Mouse (Mus musculus) kidney, postnatal 10 days (tissue): ENCODE data around the gene Chaf1b.

Experiments used
- DNase-seq: peaks from one replicate; pipeline ENCODE4 v3.0.0; 2021; ENCODE audit warnings: mixed read lengths

The Chaf1b gene

GRCm38 (mm10) chr16:93913881-93914576 lies 30.3 kb downstream of the Chaf1b start:
- DNase-seq, result no peak

- peak; percentile 84 for DNase-seq
These were observed 31.7 kb downstream of the Chaf1b start for GRCm38 (mm10) chr16:93915338-93915849.

GRCm38 (mm10) chr16:93917712-93918678 lies 34.3 kb downstream of the Chaf1b start:
- peak; percentile 93 for DNase-seq

- DNase-seq, result no peak
These were observed 35.0 kb downstream of the Chaf1b start for GRCm38 (mm10) chr16:93918679-93919060.

GRCm38 (mm10) chr16:93919189-93919588 lies 35.5 kb downstream of the Chaf1b start:
- DNase-seq, result no peak

GRCm38 (mm10) chr16:93920673-93921072 lies 37.0 kb downstream of the Chaf1b start:
- DNase-seq, result no peak

- no peak for DNase-seq
These were observed 39.2 kb downstream of the Chaf1b start for GRCm38 (mm10) chr16:93922835-93923389.

- DNase-seq, result no peak
These were observed 40.1 kb downstream of the Chaf1b start for GRCm38 (mm10) chr16:93923788-93924187.

GRCm38 (mm10) chr16:93925684-93926247 lies 42.1 kb downstream of the Chaf1b start:
- DNase-seq, result no peak

- DNase-seq, result no peak
These were observed 45.8 kb downstream of the Chaf1b start for GRCm38 (mm10) chr16:93929370-93930032.

GRCm38 (mm10) chr16:93932185-93933168 lies 48.8 kb downstream of the Chaf1b start:
- DNase-seq, result no peak

- DNase-seq, result no peak
These were observed 50.9 kb downstream of the Chaf1b start for GRCm38 (mm10) chr16:93934588-93934987.

GRCm38 (mm10) chr16:93935009-93935408 lies 51.3 kb downstream of the Chaf1b start:
- DNase-seq, result no peak

- DNase-seq, result peak; percentile 90
These were observed 54.7 kb downstream of the Chaf1b start for GRCm38 (mm10) chr16:93938400-93938846.

GRCm38 (mm10) chr16:93939961-93940360 lies 56.3 kb downstream of the Chaf1b start:
- no peak for DNase-seq

GRCm38 (mm10) chr16:93941781-93942567 lies 58.3 kb downstream of the Chaf1b start:
- DNase-seq, result peak; percentile 29

- no peak for DNase-seq
These were observed 59.2 kb downstream of the Chaf1b start for GRCm38 (mm10) chr16:93942796-93943502.

- DNase-seq, result no peak
These were observed 60.6 kb downstream of the Chaf1b start for GRCm38 (mm10) chr16:93944301-93944700.

GRCm38 (mm10) chr16:93947396-93947795 lies 63.7 kb downstream of the Chaf1b start:
- DNase-seq, result no peak
